Mouse (Mus musculus) olfactory bulb, adult 2 months (tissue): ENCODE measurements around the gene Gm9887.

Source experiments
- CTCF ChIP-seq: fragments of 200-500 bp; IDR thresholded peaks from 2 replicates; pipeline ENCODE4 v1.5.1; 2012; ENCODE audit warnings: low read depth, mild to moderate bottlenecking, low read length, moderate library complexity; ENCODE audit not compliant: insufficient read depth
- POLR2A ChIP-seq: fragments of 200-500 bp; IDR thresholded peaks from 2 replicates; pipeline ENCODE4 v1.6.1; 2012; ENCODE audit warnings: mild to moderate bottlenecking, low read depth, low read length, moderate library complexity; ENCODE audit not compliant: insufficient read depth

DNA sequence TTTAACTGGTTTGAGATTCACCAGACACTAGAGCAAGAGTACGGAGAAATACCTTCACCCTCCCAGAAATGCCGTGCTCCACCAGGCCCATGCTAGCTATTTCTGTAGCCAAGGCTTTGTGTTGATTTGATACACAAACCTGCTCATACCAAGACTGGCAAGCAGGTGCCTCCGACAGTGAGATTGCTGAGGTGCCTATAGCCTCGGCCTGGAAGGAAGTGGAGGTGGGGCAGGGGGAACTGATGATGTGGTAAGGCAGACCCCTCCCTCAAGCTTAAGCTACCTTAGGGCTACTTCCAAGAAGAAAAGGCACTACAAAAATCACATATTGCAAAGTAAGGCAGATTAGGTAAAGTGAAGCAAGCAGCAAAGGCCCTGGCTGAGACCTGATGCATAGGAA lies 28.1 kb upstream of the Gm9887 start:
- TF ChIP-seq POLR2A, result no peak
- no peak for TF ChIP-seq CTCF
